19 mouse cellular contexts compared by ENCODE assay signal in genomic region chr1:51729407-51729806, GRCm38 (mm10).
"Had no signal": no experiment of that assay in that cellular context is flagged by ENCODE, and none has a peak within 500 bp of the region (broad histone marks: within the 10 kb centered on the region; RNA-seq: fewer than 3 reads in every experiment).

No protein-coding gene starts in this region.

- H3K27ac ChIP-seq: heart, embryonic 10.5 days; hindbrain, embryonic 13.5 days; hindbrain, embryonic 15.5 days; hindbrain, postnatal 0 days; limb, embryonic 13.5 days; limb, embryonic 15.5 days; liver, embryonic 12.5 days; liver, embryonic 14.5 days had no signal

- H3K4me3 ChIP-seq: heart, embryonic 10.5 days; heart, embryonic 12.5 days; hindbrain, embryonic 13.5 days; hindbrain, embryonic 15.5 days; limb, embryonic 13.5 days; limb, embryonic 15.5 days; liver, embryonic 12.5 days had no signal

- H3K27me3 ChIP-seq: heart, embryonic 12.5 days; hindbrain, embryonic 13.5 days; hindbrain, embryonic 15.5 days; limb, embryonic 13.5 days; limb, embryonic 15.5 days; liver, embryonic 12.5 days had no signal

- ATAC-seq: forebrain, postnatal 0 days; hindbrain, postnatal 0 days; intestine, embryonic 16.5 days; liver, embryonic 12.5 days had no signal

- H3K9me3 ChIP-seq: hindbrain, embryonic 15.5 days; limb, embryonic 15.5 days had no signal

- H3K4me1 ChIP-seq: heart, embryonic 10.5 days; heart, embryonic 12.5 days; hindbrain, embryonic 13.5 days; hindbrain, embryonic 15.5 days; limb, embryonic 13.5 days; limb, embryonic 15.5 days; liver, embryonic 12.5 days had no signal

- H3K9ac ChIP-seq: forebrain, postnatal 0 days; heart, embryonic 12.5 days; hindbrain, embryonic 13.5 days; hindbrain, embryonic 15.5 days; limb, embryonic 13.5 days; limb, embryonic 15.5 days; liver, embryonic 12.5 days; liver, embryonic 14.5 days had no signal

- DNase-seq: forebrain, postnatal 0 days; gastrocnemius, postnatal 10 days; gastrocnemius, postnatal 36 days; heart, postnatal 10 days; kidney, adult 11 months; kidney, adult 8-10 months; layer of hippocampus, adult 9-11 months; layer of hippocampus, postnatal 36 days; left cerebral cortex, postnatal 4 days had no signal

- H3K36me3 ChIP-seq: heart, embryonic 10.5 days; heart, embryonic 12.5 days; hindbrain, embryonic 13.5 days; hindbrain, embryonic 15.5 days; limb, embryonic 13.5 days; limb, embryonic 15.5 days; liver, embryonic 12.5 days had no signal

- H3K4me2 ChIP-seq: heart, embryonic 12.5 days; hindbrain, embryonic 13.5 days; hindbrain, embryonic 15.5 days; limb, embryonic 13.5 days; limb, embryonic 15.5 days; liver, embryonic 12.5 days had no signal
